Mouse (Mus musculus): ENCODE measurements around the gene Cdh13. TPM values are rescaled to one million over a fixed set of nuclear protein-coding genes. Genes with fewer than 3 reads are reported as not detected.

Cdh13 gene
- polyA plus RNA-seq, 1 experiment from 2014 or later, result 101 TPM

- H3K4me2 ChIP-seq (ENCODE audit: low read length), result no peak overlapping the region
- WGBS, result 89% methylated on average over 3 of the region's 3 CpGs
- no peaks in the 10 kb centered on the region for H3K27me3 ChIP-seq (replicated peaks; ENCODE audit: control insufficient read depth, insufficient read depth, low read length)
These were observed 425.8 kb downstream of the Cdh13 start for GRCm38 (mm10) chr8:118709366-118709765.

GRCm38 (mm10) chr8:118711631-118712030, 428.1 kb downstream of the Cdh13 start:
- H3K4me2 ChIP-seq (ENCODE audit: low read length), result no peak overlapping the region
- WGBS, result 83% methylated on average over 3 of the region's 3 CpGs
- no peaks in the 10 kb centered on the region for H3K27me3 ChIP-seq (replicated peaks; ENCODE audit: control insufficient read depth, insufficient read depth, low read length)
- no peak overlapping the region for H3K4me3 ChIP-seq (ENCODE audit: low read depth, low read length)
- H3K36me3 ChIP-seq (ENCODE audit: control insufficient read depth, insufficient read depth, low read length), result no peaks in the 10 kb centered on the region
- DNase-seq (ENCODE audit: low spot score) (peak; percentile 20), ATAC-seq (no peak)
- no peak overlapping the region for H3K9ac ChIP-seq (ENCODE audit: low read length)
- H3K4me1 ChIP-seq (ENCODE audit: control insufficient read depth, insufficient read depth, low read length), result no peaks in the 10 kb centered on the region
- H3K9me3 ChIP-seq (replicated peaks; ENCODE audit: control insufficient read depth, low read length), result peaks cover 3% of the 10 kb centered on the region; the same call in 1 of the 2 replicates
- no peak overlapping the region for H3K27ac ChIP-seq (ENCODE audit: low read depth, low read length)

More at GRCm38 (mm10) chr8:118709366-118709765, 425.8 kb downstream of the Cdh13 start:
- Histone ChIP-seq H3K4me3 (ENCODE audit: low read depth, low read length) (no peak overlapping the region), H3K4me1 (ENCODE audit: control insufficient read depth, insufficient read depth, low read length) (no peaks in the 10 kb centered on the region), H3K27ac (ENCODE audit: low read depth, low read length) (no peak overlapping the region), H3K9ac (ENCODE audit: low read length) (no peak overlapping the region), H3K36me3 (ENCODE audit: control insufficient read depth, insufficient read depth, low read length) (no peaks in the 10 kb centered on the region), H3K9me3 (replicated peaks; ENCODE audit: control insufficient read depth, low read length) (peaks cover 3% of the 10 kb centered on the region; the same call in 1 of the 2 replicates)
- no peak for DNase-seq (ENCODE audit: low spot score)
- ATAC-seq, result no peak

- H3K27ac ChIP-seq (ENCODE audit: low read depth, low read length), result no peak overlapping the region
- no peak overlapping the region for H3K4me2 ChIP-seq (ENCODE audit: low read length)
- peaks cover 3% of the 10 kb centered on the region; the same call in 1 of the 2 replicates for H3K9me3 ChIP-seq (replicated peaks; ENCODE audit: control insufficient read depth, low read length)
- no peak for DNase-seq (ENCODE audit: low spot score)
- no peaks in the 10 kb centered on the region for H3K27me3 ChIP-seq (replicated peaks; ENCODE audit: control insufficient read depth, insufficient read depth, low read length)
- H3K4me3 ChIP-seq (ENCODE audit: low read depth, low read length), result no peak overlapping the region
- no peak for ATAC-seq
- 87% methylated on average over 11 of the region's 11 CpGs for WGBS
- H3K4me1 ChIP-seq (ENCODE audit: control insufficient read depth, insufficient read depth, low read length), result no peaks in the 10 kb centered on the region
- no peaks in the 10 kb centered on the region for H3K36me3 ChIP-seq (ENCODE audit: control insufficient read depth, insufficient read depth, low read length)
- no peak overlapping the region for H3K9ac ChIP-seq (ENCODE audit: low read length)
These were observed 429.6 kb downstream of the Cdh13 start for GRCm38 (mm10) chr8:118713111-118713510.

GRCm38 (mm10) chr8:118713596-118713995, 430.1 kb downstream of the Cdh13 start:
- Histone ChIP-seq H3K27ac (ENCODE audit: low read depth, low read length) (no peak overlapping the region), H3K9ac (ENCODE audit: low read length) (no peak overlapping the region), H3K4me3 (ENCODE audit: low read depth, low read length) (no peak overlapping the region), H3K4me2 (ENCODE audit: low read length) (no peak overlapping the region), H3K27me3 (replicated peaks; ENCODE audit: control insufficient read depth, insufficient read depth, low read length) (no peaks in the 10 kb centered on the region), H3K4me1 (ENCODE audit: control insufficient read depth, insufficient read depth, low read length) (no peaks in the 10 kb centered on the region), H3K9me3 (replicated peaks; ENCODE audit: control insufficient read depth, low read length) (peaks cover 3% of the 10 kb centered on the region; the same call in 1 of the 2 replicates), H3K36me3 (ENCODE audit: control insufficient read depth, insufficient read depth, low read length) (no peaks in the 10 kb centered on the region)
- DNase-seq (ENCODE audit: low spot score) (no peak), ATAC-seq (no peak)
- 89% methylated on average over 3 of the region's 3 CpGs for WGBS

- DNase-seq (ENCODE audit: low spot score) (no peak), ATAC-seq (no peak)
- H3K9ac ChIP-seq (ENCODE audit: low read length), result no peak overlapping the region
- H3K27me3 ChIP-seq (replicated peaks; ENCODE audit: control insufficient read depth, insufficient read depth, low read length), result no peaks in the 10 kb centered on the region
- H3K4me3 ChIP-seq (ENCODE audit: low read depth, low read length), result no peak overlapping the region
- WGBS, result 85% methylated on average over 3 of the region's 3 CpGs
- H3K4me2 ChIP-seq (ENCODE audit: low read length), result no peak overlapping the region
- H3K4me1 ChIP-seq (ENCODE audit: control insufficient read depth, insufficient read depth, low read length), result no peaks in the 10 kb centered on the region
- no peaks in the 10 kb centered on the region for H3K36me3 ChIP-seq (ENCODE audit: control insufficient read depth, insufficient read depth, low read length)
- no peak overlapping the region for H3K27ac ChIP-seq (ENCODE audit: low read depth, low read length)
- no peaks in the 10 kb centered on the region for H3K9me3 ChIP-seq (replicated peaks; ENCODE audit: control insufficient read depth, low read length)
These were observed 439.4 kb downstream of the Cdh13 start for GRCm38 (mm10) chr8:118722896-118723295.

GRCm38 (mm10) chr8:118725651-118726050, 442.1 kb downstream of the Cdh13 start:
- Histone ChIP-seq H3K9me3 (replicated peaks; ENCODE audit: control insufficient read depth, low read length) (no peaks in the 10 kb centered on the region), H3K36me3 (ENCODE audit: control insufficient read depth, insufficient read depth, low read length) (no peaks in the 10 kb centered on the region), H3K4me1 (ENCODE audit: control insufficient read depth, insufficient read depth, low read length) (no peaks in the 10 kb centered on the region), H3K27me3 (replicated peaks; ENCODE audit: control insufficient read depth, insufficient read depth, low read length) (no peaks in the 10 kb centered on the region), H3K4me2 (ENCODE audit: low read length) (no peak overlapping the region), H3K4me3 (ENCODE audit: low read depth, low read length) (no peak overlapping the region), H3K9ac (ENCODE audit: low read length) (no peak overlapping the region), H3K27ac (ENCODE audit: low read depth, low read length) (no peak overlapping the region)
- ATAC-seq (no peak), DNase-seq (ENCODE audit: low spot score) (no peak)
- WGBS, result 87% methylated on average over 5 of the region's 5 CpGs

GRCm38 (mm10) chr8:118741781-118742180, 458.2 kb downstream of the Cdh13 start:
- Histone ChIP-seq H3K4me3 (ENCODE audit: low read depth, low read length) (no peak overlapping the region), H3K9me3 (replicated peaks; ENCODE audit: control insufficient read depth, low read length) (no peaks in the 10 kb centered on the region), H3K36me3 (ENCODE audit: control insufficient read depth, insufficient read depth, low read length) (no peaks in the 10 kb centered on the region), H3K4me1 (ENCODE audit: control insufficient read depth, insufficient read depth, low read length) (no peaks in the 10 kb centered on the region), H3K27ac (ENCODE audit: low read depth, low read length) (no peak overlapping the region), H3K27me3 (replicated peaks; ENCODE audit: control insufficient read depth, insufficient read depth, low read length) (no peaks in the 10 kb centered on the region), H3K4me2 (ENCODE audit: low read length) (no peak overlapping the region), H3K9ac (ENCODE audit: low read length) (no peak overlapping the region)
- DNase-seq (ENCODE audit: low spot score) (no peak), ATAC-seq (no peak)
- WGBS, result 69% methylated on average over 5 of the region's 5 CpGs

- ATAC-seq (no peak), DNase-seq (ENCODE audit: low spot score) (no peak)
- Histone ChIP-seq H3K9ac (ENCODE audit: low read length) (no peak overlapping the region), H3K36me3 (ENCODE audit: control insufficient read depth, insufficient read depth, low read length) (no peaks in the 10 kb centered on the region), H3K4me1 (ENCODE audit: control insufficient read depth, insufficient read depth, low read length) (no peaks in the 10 kb centered on the region), H3K9me3 (replicated peaks; ENCODE audit: control insufficient read depth, low read length) (no peaks in the 10 kb centered on the region), H3K27me3 (replicated peaks; ENCODE audit: control insufficient read depth, insufficient read depth, low read length) (no peaks in the 10 kb centered on the region), H3K4me3 (ENCODE audit: low read depth, low read length) (no peak overlapping the region), H3K4me2 (ENCODE audit: low read length) (no peak overlapping the region), H3K27ac (ENCODE audit: low read depth, low read length) (no peak overlapping the region)
- WGBS, result 75% methylated on average over 13 of the region's 13 CpGs
These were observed 461.5 kb downstream of the Cdh13 start for GRCm38 (mm10) chr8:118744991-118745390.

GRCm38 (mm10) chr8:118748041-118748604, 464.6 kb downstream of the Cdh13 start:
- Histone ChIP-seq H3K9ac (ENCODE audit: low read length) (no peak overlapping the region), H3K27me3 (replicated peaks; ENCODE audit: control insufficient read depth, insufficient read depth, low read length) (no peaks in the 10 kb centered on the region), H3K27ac (ENCODE audit: low read depth, low read length) (no peak overlapping the region), H3K4me1 (ENCODE audit: control insufficient read depth, insufficient read depth, low read length) (no peaks in the 10 kb centered on the region), H3K9me3 (replicated peaks; ENCODE audit: control insufficient read depth, low read length) (no peaks in the 10 kb centered on the region), H3K4me3 (ENCODE audit: low read depth, low read length) (no peak overlapping the region), H3K4me2 (ENCODE audit: low read length) (no peak overlapping the region), H3K36me3 (ENCODE audit: control insufficient read depth, insufficient read depth, low read length) (no peaks in the 10 kb centered on the region)
- ATAC-seq, result no peak
- DNase-seq (ENCODE audit: low spot score), result peak; percentile 14
- 82% methylated on average over 21 of the region's 21 CpGs for WGBS

Measured in forebrain, embryonic 14.5 days (tissue).